Mouse (Mus musculus) ZHBTc4 (cell line): ENCODE results near the gene Olfr275.

Experiments used
- DNase-seq: peaks from one replicate; pipeline ENCODE4 v3.0.0-alpha.2; 2011; ENCODE audit warnings: low read depth, low spot score

Olfr275 gene

GRCm38 (mm10) chr4:52814304-52814703 is at the start of gene Olfr275:
Olfr275 (plus strand) TSS chr4:52814604.
- no peak for DNase-seq

GRCm38 (mm10) chr4:52765612-52766011 is 48.8 kb upstream of the Olfr275 start:
- no peak for DNase-seq

GRCm38 (mm10) chr4:52772186-52772585 is 42.2 kb upstream of the Olfr275 start:
- DNase-seq = no peak

- DNase-seq = no peak
Observed at GRCm38 (mm10) chr4:52800013-52800412, 14.4 kb upstream of the Olfr275 start.

GRCm38 (mm10) chr4:52811871-52812270 is 2.5 kb upstream of the Olfr275 start:
- DNase-seq = no peak

- DNase-seq = no peak
Observed at GRCm38 (mm10) chr4:52821375-52821774, 7.0 kb downstream of the Olfr275 start.

- DNase-seq = peak; percentile 48
Observed at GRCm38 (mm10) chr4:52845411-52845810, 31.0 kb downstream of the Olfr275 start.

- no peak for DNase-seq
Observed at GRCm38 (mm10) chr4:52849039-52849635, 34.7 kb downstream of the Olfr275 start.

GRCm38 (mm10) chr4:52849672-52850071 is 35.3 kb downstream of the Olfr275 start:
- DNase-seq = no peak

- no peak for DNase-seq
Observed at GRCm38 (mm10) chr4:52859136-52859535, 44.7 kb downstream of the Olfr275 start, which contains the start of gene Olfr273. Olfr273 (minus strand) TSS chr4:52859236.

- no peak for DNase-seq
Observed at GRCm38 (mm10) chr4:52864156-52864555, 49.8 kb downstream of the Olfr275 start.
